Mouse (Mus musculus): ENCODE measurements around the gene Hdac7. TPM values are rescaled to one million over a fixed set of nuclear protein-coding genes. Genes with fewer than 3 reads are reported as not detected.

Gene Hdac7
- 2.2 and 3.2 TPM in 2 replicates for polyA plus RNA-seq (2021; fragmentation: Nextera tagmentation)
- long read RNA-seq, experiment 1, partial matches to known transcripts, result 13 of 21 reads
- long read RNA-seq, experiment 1, other reads (novel, unspliced or antisense), result 8 of 21 reads
- long read RNA-seq, experiment 2, partial matches to known transcripts, result 2 of 4 reads
- long read RNA-seq, experiment 2, other reads (novel, unspliced or antisense), result 2 of 4 reads

GRCm38 (mm10) chr15:97844037-97845034, at the start of gene Hdac7:
Gene Hdac7 (minus strand): TSS chr15:97844502.

GRCm38 (mm10) chr15:97778311-97779098, 65.8 kb downstream of the Hdac7 start, which contains the start of gene Slc48a1:
Gene Slc48a1 (plus strand): TSS chr15:97778520.

GRCm38 (mm10) chr15:97767280-97768186, 76.8 kb downstream of the Hdac7 start, which contains the start of gene Rapgef3:
Gene Rapgef3 (minus strand): TSS chr15:97767972.

Other genes with a start within 250 kb of the Hdac7 start
- 25.8 and 31.2 TPM in 2 replicates for gene Rpap3, start 138.7 kb downstream of the Hdac7 start, polyA plus RNA-seq (2021; fragmentation: Nextera tagmentation)
- gene Endou, start 113.2 kb downstream of the Hdac7 start, polyA plus RNA-seq (2021; fragmentation: Nextera tagmentation), result 3.5 and 5.8 TPM in 2 replicates
- 6.6 and 9.1 TPM in 2 replicates for gene Rapgef3, start 76.5 kb downstream of the Hdac7 start, polyA plus RNA-seq (2021; fragmentation: Nextera tagmentation)
- 278 and 297 TPM in 2 replicates for gene Slc48a1, start 66.0 kb downstream of the Hdac7 start, polyA plus RNA-seq (2021; fragmentation: Nextera tagmentation)
- gene Vdr, start 66.1 kb upstream of the Hdac7 start, polyA plus RNA-seq (2021; fragmentation: Nextera tagmentation), result 0.06 and 0.11 TPM in 2 replicates
- 52.2 and 69.5 TPM in 2 replicates for gene Tmem106c, start 119.7 kb upstream of the Hdac7 start, polyA plus RNA-seq (2021; fragmentation: Nextera tagmentation)
- 0.16 and 0.18 TPM in 2 replicates for gene Col2a1, start 160.2 kb upstream of the Hdac7 start, polyA plus RNA-seq (2021; fragmentation: Nextera tagmentation)
- 138 and 159 TPM in 2 replicates for gene Pfkm, start 248.1 kb upstream of the Hdac7 start, polyA plus RNA-seq (2021; fragmentation: Nextera tagmentation)
- 2.0 and 2.9 TPM in 2 replicates for gene Senp1, start 249.2 kb upstream of the Hdac7 start, polyA plus RNA-seq (2021; fragmentation: Nextera tagmentation)